Mouse (Mus musculus) liver, embryonic 15.5 days (tissue): ENCODE data around the gene Srp9. TPM values are rescaled to one million over a fixed set of nuclear protein-coding genes. Genes with fewer than 3 reads are reported as not detected.

Source experiments
- ATAC-seq: fragments of 200-750 bp; cut with Nextera tagmentation; 2 replicates; pipeline ENCODE4 v1.8.0; 2017; ENCODE audit warnings: moderate number of reproducible peaks, mild to moderate bottlenecking, moderate library complexity; ENCODE audit not compliant: insufficient read depth
- H3K27ac ChIP-seq: fragments of 300-500 bp; sonication (generic); replicated peaks from 2 replicates; pipeline ENCODE4 v1.5.1; 2015; ENCODE audit warnings: mild to moderate bottlenecking, inconsistent platforms
- H3K27me3 ChIP-seq: fragments of 300-500 bp; sonication (generic); 2 replicates; pipeline ENCODE4 v1.6.1; 2015; ENCODE audit warnings: mild to moderate bottlenecking, inconsistent platforms
- H3K36me3 ChIP-seq: fragments of 300-500 bp; sonication (generic); replicated peaks from 2 replicates; pipeline ENCODE4 v1.6.1; 2015; ENCODE audit warnings: moderate library complexity, mild to moderate bottlenecking, inconsistent platforms
- H3K4me1 ChIP-seq: fragments of 300-500 bp; sonication (generic); replicated peaks from 2 replicates; pipeline ENCODE4 v1.6.1; 2015; ENCODE audit warnings: inconsistent platforms
- H3K4me2 ChIP-seq: fragments of 300-500 bp; sonication (generic); 2 replicates; pipeline ENCODE4 v1.6.1; 2015; ENCODE audit warnings: moderate library complexity, mild to moderate bottlenecking, inconsistent platforms
- H3K4me3 ChIP-seq: fragments of 300-500 bp; sonication (generic); replicated peaks from 2 replicates; pipeline ENCODE4 v1.5.1; 2015; ENCODE audit warnings: mild to moderate bottlenecking, inconsistent platforms
- H3K9ac ChIP-seq: fragments of 300-500 bp; sonication (generic); 2 replicates; pipeline ENCODE4 v1.6.1; 2015; ENCODE audit warnings: moderate library complexity, mild to moderate bottlenecking, inconsistent platforms
- H3K9me3 ChIP-seq: fragments of 300-500 bp; sonication (generic); replicated peaks from 2 replicates; pipeline ENCODE4 v1.6.1; 2016; ENCODE audit warnings: inconsistent platforms
- WGBS: fragments of 180-500 bp; shearing (Covaris S2); methylation state at CpG from one replicate; pipeline ENCODE4 v1.1.7; 2015; ENCODE audit warnings: mixed read lengths; ENCODE audit not compliant: insufficient replicate concordance; 5-methylcytosine and 5-hydroxymethylcytosine counted together
- polyA plus RNA-seq: library from polyadenylated mRNA; unstranded; fragments of >200 nt; fragmentation: Nextera tagmentation; extraction: Ambion mirVana; gene quantifications from 2 replicates; pipeline ENCODE4 v1.2.1, GENCODE M21; 2015

Srp9 gene
- polyA plus RNA-seq, 1 experiment from 2014 or later = 75.7 TPM

- H3K27me3 ChIP-seq = no peaks in the 10 kb centered on the region
- WGBS = 66% methylated on average over 13 of the region's 13 CpGs
- H3K4me1 ChIP-seq = peaks cover 7% of the 10 kb centered on the region; the same call in 1 of the 2 replicates
- no peaks in the 10 kb centered on the region for H3K36me3 ChIP-seq
- no peak overlapping the region for H3K4me2 ChIP-seq
- no peak overlapping the region for H3K9ac ChIP-seq
- no peaks in the 10 kb centered on the region for H3K9me3 ChIP-seq
- no peak overlapping the region for H3K4me3 ChIP-seq
- ATAC-seq = no peak
- no peak overlapping the region for H3K27ac ChIP-seq
Observed at GRCm38 (mm10) chr1:182091746-182092412, 32.7 kb upstream of the Srp9 start.

- ATAC-seq = no peak
- Histone ChIP-seq H3K9ac (no peak overlapping the region), H3K27me3 (no peaks in the 10 kb centered on the region), H3K4me3 (no peak overlapping the region), H3K36me3 (no peaks in the 10 kb centered on the region), H3K27ac (no peak overlapping the region), H3K4me2 (no peak overlapping the region), H3K9me3 (no peaks in the 10 kb centered on the region), H3K4me1 (peaks cover 7% of the 10 kb centered on the region; the same call in 1 of the 2 replicates)
- WGBS = 50% methylated on average over 5 of the region's 5 CpGs
Observed at GRCm38 (mm10) chr1:182092413-182092800, 32.1 kb upstream of the Srp9 start.

- no peak for ATAC-seq
- Histone ChIP-seq H3K4me3 (no peak overlapping the region), H3K4me2 (no peak overlapping the region), H3K36me3 (no peaks in the 10 kb centered on the region), H3K4me1 (peaks cover 7% of the 10 kb centered on the region; the same call in 1 of the 2 replicates), H3K27ac (no peak overlapping the region), H3K9ac (no peak overlapping the region), H3K27me3 (no peaks in the 10 kb centered on the region), H3K9me3 (no peaks in the 10 kb centered on the region)
- WGBS = 70% methylated on average over 5 of the region's 5 CpGs
Observed at GRCm38 (mm10) chr1:182093407-182093806, 31.1 kb upstream of the Srp9 start.

- Histone ChIP-seq H3K4me3 (no peak overlapping the region), H3K4me1 (peaks cover 7% of the 10 kb centered on the region; the same call in 1 of the 2 replicates), H3K27ac (no peak overlapping the region), H3K27me3 (no peaks in the 10 kb centered on the region), H3K9me3 (no peaks in the 10 kb centered on the region), H3K9ac (no peak overlapping the region), H3K4me2 (no peak overlapping the region), H3K36me3 (no peaks in the 10 kb centered on the region)
- no peak for ATAC-seq
- 39% methylated on average over 15 of the region's 15 CpGs for WGBS
Observed at GRCm38 (mm10) chr1:182094473-182095136, 29.9 kb upstream of the Srp9 start.

GRCm38 (mm10) chr1:182095240-182095741 is 29.2 kb upstream of the Srp9 start:
- no peak overlapping the region for H3K4me2 ChIP-seq
- peaks cover 5% of the 10 kb centered on the region; the same call in 1 of the 2 replicates for H3K4me1 ChIP-seq
- H3K36me3 ChIP-seq = no peaks in the 10 kb centered on the region
- H3K9ac ChIP-seq = no peak overlapping the region
- no peak overlapping the region for H3K27ac ChIP-seq
- ATAC-seq = no peak
- H3K4me3 ChIP-seq = no peak overlapping the region
- no peaks in the 10 kb centered on the region for H3K27me3 ChIP-seq
- WGBS = 23% methylated on average over 10 of the region's 10 CpGs
- H3K9me3 ChIP-seq = no peaks in the 10 kb centered on the region

GRCm38 (mm10) chr1:182096707-182097106 is 27.8 kb upstream of the Srp9 start:
- no peak overlapping the region for H3K9ac ChIP-seq
- no peak for ATAC-seq
- no peaks in the 10 kb centered on the region for H3K9me3 ChIP-seq
- WGBS = 49% methylated on average over 5 of the region's 5 CpGs
- H3K4me1 ChIP-seq = 0 out of 2 replicates have a peak, but pooled peaks cover 2% of the 10 kb centered on the region
- H3K4me3 ChIP-seq = no peak overlapping the region
- no peaks in the 10 kb centered on the region for H3K27me3 ChIP-seq
- no peak overlapping the region for H3K4me2 ChIP-seq
- H3K27ac ChIP-seq = no peak overlapping the region
- H3K36me3 ChIP-seq = no peaks in the 10 kb centered on the region

GRCm38 (mm10) chr1:182099062-182099461 is 25.5 kb upstream of the Srp9 start:
- no peak overlapping the region for H3K4me3 ChIP-seq
- WGBS = 59% methylated on average over 5 of the region's 5 CpGs
- no peak overlapping the region for H3K27ac ChIP-seq
- no peak overlapping the region for H3K9ac ChIP-seq
- H3K4me2 ChIP-seq = no peak overlapping the region
- 0 out of 2 replicates have a peak, but pooled peaks cover 2% of the 10 kb centered on the region for H3K4me1 ChIP-seq
- no peaks in the 10 kb centered on the region for H3K27me3 ChIP-seq
- H3K36me3 ChIP-seq = no peaks in the 10 kb centered on the region
- H3K9me3 ChIP-seq = no peaks in the 10 kb centered on the region
- no peak for ATAC-seq

- Histone ChIP-seq H3K9ac (no peak overlapping the region), H3K4me1 (no peaks in the 10 kb centered on the region), H3K9me3 (no peaks in the 10 kb centered on the region), H3K4me2 (no peak overlapping the region), H3K27me3 (no peaks in the 10 kb centered on the region), H3K27ac (no peak overlapping the region), H3K4me3 (no peak overlapping the region), H3K36me3 (no peaks in the 10 kb centered on the region)
- ATAC-seq = no peak
- 51% methylated on average over 3 of the region's 3 CpGs for WGBS
Observed at GRCm38 (mm10) chr1:182100403-182100802, 24.1 kb upstream of the Srp9 start.

- no peak overlapping the region for H3K9ac ChIP-seq
- H3K4me2 ChIP-seq = no peak overlapping the region
- WGBS = 58% methylated on average over 4 of the region's 4 CpGs
- H3K9me3 ChIP-seq = no peaks in the 10 kb centered on the region
- no peak for ATAC-seq
- H3K4me3 ChIP-seq = no peak overlapping the region
- no peaks in the 10 kb centered on the region for H3K4me1 ChIP-seq
- no peaks in the 10 kb centered on the region for H3K36me3 ChIP-seq
- H3K27ac ChIP-seq = no peak overlapping the region
- H3K27me3 ChIP-seq = no peaks in the 10 kb centered on the region
Observed at GRCm38 (mm10) chr1:182101468-182101867, 23.1 kb upstream of the Srp9 start.

- no peak overlapping the region for H3K4me2 ChIP-seq
- no peaks in the 10 kb centered on the region for H3K9me3 ChIP-seq
- H3K4me3 ChIP-seq = no peak overlapping the region
- no peak for ATAC-seq
- no peak overlapping the region for H3K27ac ChIP-seq
- no peak overlapping the region for H3K9ac ChIP-seq
- H3K36me3 ChIP-seq = no peaks in the 10 kb centered on the region
- H3K4me1 ChIP-seq = no peaks in the 10 kb centered on the region
- no peaks in the 10 kb centered on the region for H3K27me3 ChIP-seq
Observed at GRCm38 (mm10) chr1:182102706-182103105, 21.8 kb upstream of the Srp9 start.

- Histone ChIP-seq H3K4me1 (0 out of 2 replicates have a peak, but pooled peaks cover 3% of the 10 kb centered on the region), H3K27ac (no peak overlapping the region)
- WGBS = 78% methylated on average over 11 of the region's 11 CpGs
Observed at GRCm38 (mm10) chr1:182103436-182103835, 21.1 kb upstream of the Srp9 start.

More at GRCm38 (mm10) chr1:182103436-182103835, 21.1 kb upstream of the Srp9 start:
- ATAC-seq = no peak
- Histone ChIP-seq H3K9ac (no peak overlapping the region), H3K36me3 (no peaks in the 10 kb centered on the region), H3K4me2 (no peak overlapping the region), H3K9me3 (no peaks in the 10 kb centered on the region), H3K27me3 (no peaks in the 10 kb centered on the region), H3K4me3 (no peak overlapping the region)
